Mouse (Mus musculus): ENCODE results near the gene Sult6b1. TPM values are rescaled to one million over a fixed set of nuclear protein-coding genes. Genes with fewer than 3 reads are reported as not detected.

Sult6b1 gene
- polyA plus RNA-seq (2012; rRNA removed) = not detected in 2 replicates

DNA sequence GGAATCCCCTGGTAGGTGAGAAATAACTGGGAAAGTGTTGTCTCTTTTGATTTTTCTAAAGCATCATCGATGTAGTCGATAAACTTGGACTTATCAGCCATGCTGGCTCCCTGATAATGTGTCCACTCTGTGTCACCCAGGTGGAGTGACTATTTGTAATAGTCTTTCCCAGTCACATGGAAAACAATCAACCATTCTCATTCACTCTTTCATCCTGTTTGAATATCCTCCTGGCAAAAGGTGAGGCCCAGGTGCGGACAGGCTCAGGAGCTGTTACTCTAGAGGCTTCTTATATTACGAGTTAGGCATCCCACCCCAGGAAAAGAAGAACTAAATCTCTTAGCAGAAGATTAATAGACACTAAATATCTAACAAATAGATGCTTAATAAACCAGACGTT is at the start of gene Sult6b1:
Sult6b1 (minus strand) TSS at position 101 of the 400 bp plus-strand sequence.
- Histone ChIP-seq H3K4me3 (replicated peaks; ENCODE audit: extremely low read depth, low read depth, low read length) (no peak within 1 kb of the TSS), H3K4me1 (ENCODE audit: control insufficient read depth, insufficient read depth, low read length) (no peaks in the 10 kb centered on the region)
- no peak for DNase-seq
- WGBS = 80% methylated on average over 5 of the region's 5 CpGs
- TF ChIP-seq POLR2A (IDR thresholded peaks at IDR 0.05; ENCODE audit: borderline replicate concordance, extremely low read depth, low read depth, low read length) (no peak), CTCF (IDR thresholded peaks at IDR 0.05; ENCODE audit: insufficient read depth, low read length) (no peak)

DNA sequence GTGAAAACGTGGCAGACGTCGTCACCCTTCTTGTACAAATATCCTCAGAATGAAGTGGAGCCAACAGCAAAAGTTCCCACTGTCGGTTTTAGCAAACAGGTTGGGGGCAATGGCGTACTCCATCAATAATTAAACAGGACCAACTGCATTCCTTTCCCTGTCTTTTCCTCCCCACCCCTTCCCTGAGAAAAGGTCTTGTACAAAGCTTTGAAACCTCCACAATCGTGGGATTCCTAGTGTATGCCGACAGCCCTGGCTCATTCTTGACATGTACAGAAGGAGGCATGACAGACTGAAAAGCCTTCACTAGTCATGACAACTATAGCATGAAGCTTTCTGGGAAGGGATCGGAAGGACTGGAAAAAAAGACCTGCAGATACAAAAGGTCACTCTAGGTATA is 46.4 kb upstream of the Sult6b1 start:
- no peaks in the 10 kb centered on the region for H3K4me1 ChIP-seq (ENCODE audit: control insufficient read depth, insufficient read depth, low read length)
- DNase-seq = no peak
- WGBS = 66% methylated on average over 8 of the region's 8 CpGs
- H3K4me3 ChIP-seq (replicated peaks; ENCODE audit: extremely low read depth, low read depth, low read length) = no peak overlapping the region
- no peak for TF ChIP-seq POLR2A (IDR thresholded peaks at IDR 0.05; ENCODE audit: borderline replicate concordance, extremely low read depth, low read depth, low read length)
- TF ChIP-seq CTCF (IDR thresholded peaks at IDR 0.05; ENCODE audit: insufficient read depth, low read length) = no peak

DNA sequence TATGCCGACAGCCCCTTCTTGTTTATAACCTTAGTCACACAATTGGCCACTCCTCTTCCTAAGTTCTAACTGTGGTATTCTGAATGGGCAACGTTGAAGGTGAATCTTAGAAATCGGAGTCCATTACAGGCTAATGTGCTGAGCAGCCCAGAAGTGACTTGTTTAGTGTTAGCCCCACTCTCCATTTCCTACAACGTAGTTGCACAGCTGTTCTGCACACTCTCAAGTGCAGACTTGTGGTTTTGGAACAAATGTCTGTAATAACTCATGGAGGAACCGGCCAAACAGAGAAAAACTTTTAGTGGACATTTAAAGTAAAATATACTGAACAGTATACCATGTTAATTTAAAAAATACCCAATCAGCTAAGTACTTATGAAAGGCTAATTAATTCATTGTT is 45.3 kb upstream of the Sult6b1 start:
- Histone ChIP-seq H3K4me3 (replicated peaks; ENCODE audit: extremely low read depth, low read depth, low read length) (no peak overlapping the region), H3K4me1 (ENCODE audit: control insufficient read depth, insufficient read depth, low read length) (no peaks in the 10 kb centered on the region)
- TF ChIP-seq CTCF (IDR thresholded peaks at IDR 0.05; ENCODE audit: insufficient read depth, low read length) = no peak
- no peak for TF ChIP-seq POLR2A (IDR thresholded peaks at IDR 0.05; ENCODE audit: borderline replicate concordance, extremely low read depth, low read depth, low read length)
- no peak for DNase-seq
- WGBS = 73% methylated on average over 5 of the region's 5 CpGs

DNA sequence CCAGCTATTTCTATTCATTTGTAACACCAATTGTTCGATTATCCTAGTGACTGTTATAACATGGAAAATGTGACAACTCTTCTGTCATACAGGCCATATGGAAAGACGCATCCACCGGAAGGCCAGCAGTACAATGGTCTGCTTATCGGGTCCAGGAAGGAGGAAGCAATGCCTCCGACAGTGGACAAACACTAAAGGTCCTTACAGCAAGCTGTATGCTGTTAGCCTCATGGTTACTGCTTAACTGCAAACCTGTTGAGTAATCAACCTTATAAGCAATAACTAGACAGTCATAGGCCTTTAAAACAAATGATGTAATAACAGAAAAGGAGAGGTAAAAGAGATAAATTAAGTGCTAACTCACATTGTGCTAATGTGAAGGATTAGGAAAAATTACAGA is 44.4 kb upstream of the Sult6b1 start:
- 86% methylated on average over 5 of the region's 5 CpGs for WGBS
- TF ChIP-seq POLR2A (IDR thresholded peaks at IDR 0.05; ENCODE audit: borderline replicate concordance, extremely low read depth, low read depth, low read length) (no peak), CTCF (IDR thresholded peaks at IDR 0.05; ENCODE audit: insufficient read depth, low read length) (no peak)
- Histone ChIP-seq H3K4me1 (ENCODE audit: control insufficient read depth, insufficient read depth, low read length) (no peaks in the 10 kb centered on the region), H3K4me3 (replicated peaks; ENCODE audit: extremely low read depth, low read depth, low read length) (no peak overlapping the region)
- no peak for DNase-seq

GRCm38 (mm10) chr17:78942579-78942978 is 35.8 kb upstream of the Sult6b1 start:
- TF ChIP-seq CTCF (IDR thresholded peaks at IDR 0.05; ENCODE audit: insufficient read depth, low read length) = no peak

DNA sequence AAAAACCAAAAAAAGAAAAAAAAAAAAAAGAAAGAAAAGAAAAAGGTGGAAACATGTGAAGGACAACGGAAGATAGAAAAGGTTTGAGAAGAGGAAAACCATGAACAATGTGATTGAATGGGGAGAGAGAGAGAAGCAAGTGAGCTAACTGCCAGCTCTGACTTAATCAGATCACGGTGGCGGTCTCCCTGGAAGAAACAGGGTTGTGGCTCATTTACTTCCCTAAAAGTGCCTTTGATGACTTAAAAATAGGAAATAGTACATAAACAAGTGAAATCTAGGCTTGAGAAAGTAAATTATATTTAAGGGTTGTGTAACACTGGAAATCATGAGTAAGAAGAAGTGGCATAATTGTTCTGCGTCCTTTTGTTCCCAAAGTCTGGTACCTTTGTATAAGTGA is 32.1 kb upstream of the Sult6b1 start:
- Histone ChIP-seq H3K4me1 (ENCODE audit: control insufficient read depth, insufficient read depth, low read length) (peaks cover 5% of the 10 kb centered on the region; the same call in 1 of the 2 replicates), H3K4me3 (replicated peaks; ENCODE audit: extremely low read depth, low read depth, low read length) (no peak overlapping the region)
- TF ChIP-seq POLR2A (IDR thresholded peaks at IDR 0.05; ENCODE audit: borderline replicate concordance, extremely low read depth, low read depth, low read length) = no peak
- no peak for TF ChIP-seq CTCF (IDR thresholded peaks at IDR 0.05; ENCODE audit: insufficient read depth, low read length)
- WGBS = 74% methylated on average over 4 of the region's 4 CpGs
- no peak for DNase-seq

More at GRCm38 (mm10) chr17:78942579-78942978, 35.8 kb upstream of the Sult6b1 start:
- DNase-seq = no peak
- H3K4me1 ChIP-seq (ENCODE audit: control insufficient read depth, insufficient read depth, low read length) = peaks cover 3% of the 10 kb centered on the region; the same call in 1 of the 2 replicates
- WGBS = 64% methylated on average over 11 of the region's 11 CpGs
- no peak overlapping the region for H3K4me3 ChIP-seq (replicated peaks; ENCODE audit: extremely low read depth, low read depth, low read length)

DNA sequence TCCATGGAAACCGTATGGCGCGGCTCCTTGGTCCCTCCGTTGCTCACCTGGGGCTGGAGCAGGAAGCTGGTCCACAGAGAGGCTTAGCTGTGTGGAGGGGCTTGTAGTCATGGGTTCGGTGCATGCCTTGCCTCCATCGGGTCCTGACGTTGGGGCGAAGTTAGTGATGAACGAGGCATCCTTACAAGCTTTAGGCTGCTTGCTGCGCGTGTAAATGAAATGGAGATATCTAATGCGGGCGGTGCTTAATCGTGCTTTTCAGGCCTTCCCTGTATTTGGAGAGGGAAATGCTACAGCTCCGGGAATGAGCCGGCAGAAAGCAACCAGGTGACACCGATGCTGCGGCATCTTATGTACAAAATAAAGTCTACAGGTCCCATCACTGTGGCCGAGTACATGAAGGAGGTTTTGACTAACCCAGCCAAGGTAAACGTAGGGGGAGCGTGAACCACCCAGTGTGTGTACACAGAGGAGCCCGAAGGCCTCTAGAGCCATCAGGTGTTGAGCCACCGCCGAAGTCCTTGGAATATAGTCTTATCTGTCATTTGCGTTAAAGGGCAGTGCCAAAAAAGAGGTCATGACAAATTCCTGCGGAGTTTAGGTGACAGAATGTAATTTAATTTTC is 30.5 kb upstream of the Sult6b1 start:
- 8% methylated on average over 26 of the region's 26 CpGs for WGBS
- Histone ChIP-seq H3K4me3 (replicated peaks; ENCODE audit: extremely low read depth, low read depth, low read length) (peak overlapping the region; percentile 99), H3K4me1 (ENCODE audit: control insufficient read depth, insufficient read depth, low read length) (peaks cover 6% of the 10 kb centered on the region; the same call in 1 of the 2 replicates)
- DNase-seq = peak; percentile 14
- no peak for TF ChIP-seq CTCF (IDR thresholded peaks at IDR 0.05; ENCODE audit: insufficient read depth, low read length)
- no peak for TF ChIP-seq POLR2A (IDR thresholded peaks at IDR 0.05; ENCODE audit: borderline replicate concordance, extremely low read depth, low read depth, low read length)

- WGBS = under 1% methylated on average over 45 of the region's 45 CpGs
- peak; percentile 96 for DNase-seq
- TF ChIP-seq POLR2A (IDR thresholded peaks at IDR 0.05; ENCODE audit: borderline replicate concordance, extremely low read depth, low read depth, low read length) = peak; percentile 91
- TF ChIP-seq CTCF (IDR thresholded peaks at IDR 0.05; ENCODE audit: insufficient read depth, low read length) = no peak
- Histone ChIP-seq H3K4me3 (replicated peaks; ENCODE audit: extremely low read depth, low read depth, low read length) (peak within 1 kb of the TSS; percentile 99), H3K4me1 (ENCODE audit: control insufficient read depth, insufficient read depth, low read length) (peaks cover 6% of the 10 kb centered on the region; the same call in 1 of the 2 replicates)
These were observed 29.9 kb upstream of the Sult6b1 start, which contains the start of the genes Cebpz and Ndufaf7 for GRCm38 (mm10) chr17:78936466-78937228. Cebpz (minus strand) TSS chr17:78937066. Ndufaf7 (plus strand) TSS chr17:78937136.

DNA sequence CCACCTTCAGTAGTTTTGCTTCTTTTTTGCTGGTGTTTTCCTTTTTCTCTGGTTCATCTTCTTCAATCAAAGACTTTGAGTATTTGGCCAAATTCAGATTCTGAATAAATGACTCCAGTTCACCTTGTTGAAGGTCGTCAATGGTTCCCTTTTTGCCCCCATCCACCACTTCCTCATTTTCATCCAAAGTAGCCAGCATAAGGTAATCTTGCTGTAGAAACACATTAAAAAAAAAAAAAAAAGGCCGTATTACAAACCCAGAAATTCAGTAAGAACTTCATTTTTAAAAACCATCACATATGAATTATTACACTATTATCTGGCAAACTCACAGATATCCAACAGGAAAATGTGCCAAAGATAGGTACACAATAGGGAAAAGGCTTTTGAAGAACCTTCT is 29.1 kb upstream of the Sult6b1 start:
- Histone ChIP-seq H3K4me1 (ENCODE audit: control insufficient read depth, insufficient read depth, low read length) (peaks cover 6% of the 10 kb centered on the region; the same call in 1 of the 2 replicates), H3K4me3 (replicated peaks; ENCODE audit: extremely low read depth, low read depth, low read length) (no peak overlapping the region)
- WGBS = 62% methylated on average over 2 of the region's 2 CpGs
- TF ChIP-seq POLR2A (IDR thresholded peaks at IDR 0.05; ENCODE audit: borderline replicate concordance, extremely low read depth, low read depth, low read length) = no peak
- no peak for TF ChIP-seq CTCF (IDR thresholded peaks at IDR 0.05; ENCODE audit: insufficient read depth, low read length)
- no peak for DNase-seq

Data from lung, adult 2 months (tissue).